Mouse (Mus musculus) heart, postnatal 0 days (tissue): ENCODE measurements around the gene Wdr63.
A peak's percentile ranks its signal among the peaks of the same experiment; 100 is the strongest.

Source experiments
- CTCF ChIP-seq: IDR thresholded peaks from 2 replicates; pipeline ENCODE4 v1.5.1; 2016; ENCODE audit warnings: antibody characterized with exemption, control low read depth, low read depth
- EP300 ChIP-seq: IDR thresholded peaks from 2 replicates; pipeline ENCODE4 v1.6.1; 2016; ENCODE audit warnings: antibody characterized with exemption, low read depth

DNA sequence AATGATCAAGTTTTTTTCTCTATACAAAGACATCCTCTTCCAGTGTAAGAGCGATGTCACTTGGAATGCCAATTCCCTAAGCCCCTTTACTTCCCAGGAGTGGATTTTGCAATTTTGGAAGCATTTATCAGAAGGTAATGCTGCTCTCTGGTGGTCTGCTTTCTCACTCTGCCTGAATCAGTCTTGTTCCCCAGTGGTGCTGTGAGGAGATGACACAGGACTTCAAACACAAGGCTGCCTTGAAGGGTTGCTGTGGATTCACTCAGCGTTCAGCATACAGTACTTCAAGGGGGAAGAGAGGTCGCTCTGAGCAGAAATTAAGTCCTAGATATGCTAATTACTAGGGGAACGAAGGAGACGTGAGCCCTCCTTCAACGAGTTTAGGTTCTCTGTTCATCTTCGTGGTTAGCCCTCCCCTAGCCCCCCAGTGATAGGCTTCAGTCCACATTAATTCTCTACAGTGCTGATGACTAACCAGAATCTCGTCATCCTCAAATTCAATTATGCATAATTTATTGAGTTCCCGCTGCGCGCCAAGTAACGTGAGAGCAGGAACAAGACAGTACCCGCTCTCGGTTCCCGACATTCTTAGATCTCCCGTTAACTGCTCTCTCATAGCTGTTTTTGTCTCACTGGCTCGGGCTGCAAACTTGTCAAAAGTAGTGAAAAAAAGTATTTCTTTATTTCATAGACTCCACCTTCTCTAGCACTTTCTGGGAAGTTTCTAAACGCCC is 647 bp downstream of the Wdr63 start:
- peak; percentile 44 for TF ChIP-seq CTCF
- no peak for TF ChIP-seq EP300
